Mouse (Mus musculus) heart, adult 2 months (tissue): ENCODE results near the gene Neurod6. TPM values are rescaled to one million over a fixed set of nuclear protein-coding genes. Genes with fewer than 3 reads are reported as not detected.

Experiments used
- DNase-seq, 2 experiments: peaks; one replicate each; pipeline ENCODE4 v3.0.0; 2021
- H3K27ac ChIP-seq: fragments of 200-600 bp; 2 replicates; pipeline ENCODE4 v1.8.1; 2022
- H3K27me3 ChIP-seq: fragments of 200-500 bp; 2 replicates; pipeline ENCODE4 v1.6.1; 2012; ENCODE audit warnings: mild to moderate bottlenecking, low read length, inconsistent platforms, mixed read lengths; ENCODE audit not compliant: control insufficient read depth, insufficient read depth
- H3K36me3 ChIP-seq: fragments of 200-500 bp; 2 replicates; pipeline ENCODE4 v1.6.1; 2012; ENCODE audit warnings: low read length, inconsistent platforms; ENCODE audit not compliant: control insufficient read depth, insufficient read depth
- H3K4me1 ChIP-seq: fragments of 200-500 bp; 2 replicates; pipeline ENCODE4 v1.6.1; 2011; ENCODE audit warnings: low read length; ENCODE audit not compliant: control insufficient read depth, insufficient read depth
- H3K4me3 ChIP-seq: fragments of 200-600 bp; 2 replicates; pipeline ENCODE4 v1.8.1; 2022
- H3K79me2 ChIP-seq: fragments of 200-500 bp; replicated peaks from 2 replicates; pipeline ENCODE4 v1.6.1; 2012; ENCODE audit warnings: mild to moderate bottlenecking, inconsistent platforms, low read length, moderate library complexity, mixed read lengths; ENCODE audit not compliant: control insufficient read depth, insufficient read depth
- H3K9ac ChIP-seq: fragments of 200-500 bp; 2 replicates; pipeline ENCODE4 v1.6.1; 2012; ENCODE audit warnings: low read depth, mild to moderate bottlenecking, control low read depth, inconsistent platforms, low read length, mixed read lengths
- CTCF ChIP-seq: fragments of 200-600 bp; IDR thresholded peaks from 2 replicates; pipeline ENCODE4 v1.8.1; 2022; ENCODE audit warnings: antibody characterized with exemption, mild to moderate bottlenecking, moderate library complexity
- EP300 ChIP-seq: fragments of 200-500 bp; IDR thresholded peaks from 2 replicates; pipeline ENCODE4 v1.6.1; 2011; ENCODE audit warnings: low read depth, low read length, control low read depth; ENCODE audit not compliant: insufficient read depth
- POLR2A ChIP-seq: fragments of 200-500 bp; IDR thresholded peaks from 2 replicates; pipeline ENCODE4 v1.6.1; 2011; ENCODE audit warnings: mild to moderate bottlenecking, low read depth, low read length, control low read depth; ENCODE audit not compliant: insufficient read depth
- WGBS: fragments of 180-500 bp; shearing (Covaris S2); methylation state at CpG from one replicate; pipeline ENCODE4 v1.1.7; 2018; 5-methylcytosine and 5-hydroxymethylcytosine counted together
- intact Hi-C: fragments of 180-260 bp; cut with DNase I; formaldehyde crosslinking; loops from one replicate; pipeline ENCODE4 v1.15.1; 2025
- polyA plus RNA-seq: library from polyadenylated mRNA; depleted of rRNA; stranded (reverse); fragments of >200 nt; gene quantifications from 2 replicates; pipeline ENCODE4 v1.2.3, GENCODE M21; 2012
- total RNA-seq, 2 experiments: library from RNA; stranded (reverse); gene quantifications; 2 replicates each; pipeline ENCODE4 v1.2.3; 2021

Neurod6 gene
- total and polyA plus RNA-seq, 3 experiments: not detected

GRCm38 (mm10) chr6:55649996-55650395, 31.1 kb downstream of the Neurod6 start:
- Histone ChIP-seq H3K27me3 (no peaks in the 10 kb centered on the region), H3K4me1 (peaks cover 7% of the 10 kb centered on the region), H3K4me3 (no peak overlapping the region), H3K27ac (peak overlapping the region; percentile 56), H3K36me3 (no peaks in the 10 kb centered on the region), H3K79me2 (no peaks in the 10 kb centered on the region), H3K9ac (no peak overlapping the region)
- no peak for TF ChIP-seq POLR2A
- TF ChIP-seq EP300: no peak
- TF ChIP-seq CTCF: no peak
- DNase-seq: peak; percentile 36 to 45
- 16% methylated on average over 3 of the region's 3 CpGs for WGBS
- intact Hi-C loops: no loop called here

- intact Hi-C loops: no loop called here
- H3K4me1 ChIP-seq: peaks cover 7% of the 10 kb centered on the region
- H3K27ac ChIP-seq: peak overlapping the region; percentile 56
- DNase-seq: peak; percentile 18 to 30
- no peak for TF ChIP-seq POLR2A
- TF ChIP-seq CTCF: no peak
- TF ChIP-seq EP300: no peak
- no peaks in the 10 kb centered on the region for H3K27me3 ChIP-seq
- 34% methylated on average over 8 of the region's 8 CpGs for WGBS
- H3K36me3 ChIP-seq: no peaks in the 10 kb centered on the region
- H3K79me2 ChIP-seq: no peaks in the 10 kb centered on the region
- no peak overlapping the region for H3K9ac ChIP-seq
- no peak overlapping the region for H3K4me3 ChIP-seq
Observed at GRCm38 (mm10) chr6:55649581-55649980, 31.5 kb downstream of the Neurod6 start.

GRCm38 (mm10) chr6:55648886-55649285, 32.2 kb downstream of the Neurod6 start:
- Histone ChIP-seq H3K4me3 (no peak overlapping the region), H3K79me2 (no peaks in the 10 kb centered on the region), H3K9ac (no peak overlapping the region), H3K27ac (peak overlapping the region; percentile 24; the same call in 1 of the 2 replicates), H3K27me3 (no peaks in the 10 kb centered on the region), H3K36me3 (no peaks in the 10 kb centered on the region), H3K4me1 (peaks cover 7% of the 10 kb centered on the region)
- no peak for DNase-seq
- 48% methylated on average over 3 of the region's 3 CpGs for WGBS
- intact Hi-C loops: loop anchor here (1.0 kb wide), 1 partner anchor 27 kb away; no protein-coding TSS in a partner anchor
- TF ChIP-seq CTCF (no peak), POLR2A (no peak), EP300 (no peak)

GRCm38 (mm10) chr6:55647771-55648280, 33.2 kb downstream of the Neurod6 start:
- Histone ChIP-seq H3K4me3 (no peak overlapping the region), H3K36me3 (no peaks in the 10 kb centered on the region), H3K4me1 (peaks cover 7% of the 10 kb centered on the region), H3K27me3 (no peaks in the 10 kb centered on the region), H3K27ac (no peak overlapping the region), H3K9ac (no peak overlapping the region), H3K79me2 (no peaks in the 10 kb centered on the region)
- intact Hi-C loops: loop anchor here (1.0 kb wide), 1 partner anchor 28 kb away; no protein-coding TSS in a partner anchor
- no peak for DNase-seq
- 65% methylated on average over 8 of the region's 8 CpGs for WGBS
- no peak for TF ChIP-seq CTCF
- TF ChIP-seq POLR2A: no peak
- TF ChIP-seq EP300: no peak

- Histone ChIP-seq H3K36me3 (no peaks in the 10 kb centered on the region), H3K79me2 (no peaks in the 10 kb centered on the region), H3K9ac (no peak overlapping the region), H3K27me3 (no peaks in the 10 kb centered on the region), H3K4me1 (peaks cover 7% of the 10 kb centered on the region), H3K4me3 (no peak overlapping the region), H3K27ac (no peak overlapping the region)
- DNase-seq: no peak
- no peak for TF ChIP-seq CTCF
- no peak for TF ChIP-seq EP300
- no peak for TF ChIP-seq POLR2A
- intact Hi-C loops: no loop called here
- WGBS: 34% methylated on average over 9 of the region's 9 CpGs
Observed at GRCm38 (mm10) chr6:55646824-55647560, 34.1 kb downstream of the Neurod6 start.

GRCm38 (mm10) chr6:55646111-55646823, 34.8 kb downstream of the Neurod6 start:
- intact Hi-C loops: no loop called here
- Histone ChIP-seq H3K27me3 (no peaks in the 10 kb centered on the region), H3K4me1 (peaks cover 7% of the 10 kb centered on the region), H3K9ac (no peak overlapping the region), H3K27ac (no peak overlapping the region), H3K4me3 (no peak overlapping the region), H3K36me3 (no peaks in the 10 kb centered on the region), H3K79me2 (no peaks in the 10 kb centered on the region)
- DNase-seq: no peak
- 73% methylated on average over 14 of the region's 14 CpGs for WGBS
- no peak for TF ChIP-seq EP300
- no peak for TF ChIP-seq CTCF
- TF ChIP-seq POLR2A: no peak
